Comparison of ENCODE assay signal across 8 mouse cellular contexts in the genomic region with DNA sequence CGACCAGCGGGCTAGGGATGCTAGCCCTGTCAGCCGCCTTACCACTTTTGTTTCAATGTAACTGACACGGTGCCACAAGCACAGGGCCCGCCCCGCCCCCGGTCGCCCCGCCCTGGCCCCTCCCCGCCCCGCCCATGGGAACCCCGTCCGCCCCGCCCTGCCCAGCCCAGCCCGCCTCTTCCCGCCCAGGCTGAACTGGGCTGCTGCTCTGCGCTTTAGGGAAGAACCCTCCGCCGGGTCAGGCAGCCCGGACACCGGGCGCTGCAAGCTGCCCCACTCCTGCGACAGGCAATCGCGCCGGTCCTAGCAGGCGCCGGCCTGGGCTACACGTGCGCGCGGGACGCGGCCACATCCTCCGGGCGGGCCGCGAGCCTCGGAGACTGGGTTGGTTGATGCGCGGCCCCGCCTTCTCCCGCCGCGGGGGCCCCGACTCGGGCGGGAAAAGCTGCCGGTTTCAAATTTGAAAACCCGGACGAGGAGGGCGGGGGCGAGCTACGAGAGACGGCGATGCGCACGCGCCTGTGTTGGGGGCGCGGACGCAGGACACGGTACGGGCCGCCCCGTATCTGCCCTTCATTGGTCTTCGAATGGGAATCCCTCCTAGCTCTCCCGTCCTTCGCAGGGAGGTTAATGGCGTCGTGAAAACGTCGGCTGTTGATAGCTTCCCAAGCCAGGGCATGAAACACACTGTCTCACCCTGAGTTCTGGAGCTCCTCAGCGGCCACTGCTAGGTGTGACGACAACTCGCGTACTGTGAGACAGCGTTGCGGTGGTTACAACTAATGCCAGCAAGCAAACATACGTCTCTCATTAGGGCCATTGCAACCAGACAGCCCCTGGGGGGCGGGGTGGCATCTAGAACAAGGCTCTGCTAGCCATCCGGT. TPM values are rescaled to one million over a fixed set of nuclear protein-coding genes. Genes with fewer than 3 reads are reported as not detected.
DNase-seq lines count a peak whose midpoint lies in the region; ATAC-seq and TF ChIP-seq lines count a peak whose summit lies in the region.

A gene (minus strand): TSS at position 141 of the 884 bp plus-strand sequence.

- H3K36me3 ChIP-seq in embryonic facial prominence, embryonic 12.5 days = peaks cover 14% of the 10 kb centered on the region
- peaks cover 4% of the 10 kb centered on the region; the same call in 1 of the 2 replicates for H3K36me3 ChIP-seq in liver, adult 2 months (ENCODE audit: control insufficient read depth, insufficient read depth, low read length)

- H3K4me3 ChIP-seq in embryonic facial prominence, embryonic 12.5 days = peak within 1 kb of the TSS; percentile 65
- H3K4me3 ChIP-seq in liver, adult 2 months (ENCODE audit: insufficient read depth, low read depth, low read length) = peak within 1 kb of the TSS; percentile 85

- H3K9me3 ChIP-seq in embryonic facial prominence, embryonic 12.5 days = no peaks in the 10 kb centered on the region

- no peaks in the 10 kb centered on the region for H3K27me3 ChIP-seq in embryonic facial prominence, embryonic 12.5 days
- no peaks in the 10 kb centered on the region for H3K27me3 ChIP-seq in liver, adult 2 months (ENCODE audit: control insufficient read depth, insufficient read depth, low read length)

- H3K4me2 ChIP-seq in embryonic facial prominence, embryonic 12.5 days (replicated peaks) = peak within 1 kb of the TSS; percentile 87

- TF ChIP-seq POLR2A in liver, adult 2 months (IDR thresholded peaks at IDR 0.05; ENCODE audit: extremely low read depth, insufficient read depth, low read length) = no peak

- peak; percentile 85 for ATAC-seq in embryonic facial prominence, embryonic 12.5 days (ENCODE audit: insufficient number of reproducible peaks, insufficient read depth, low FRiP score, low TSS enrichment)
- ATAC-seq in monocyte, adult 5-6 weeks (replicated peaks; ENCODE audit: insufficient number of reproducible peaks, low FRiP score, low TSS enrichment, poor library complexity, severe bottlenecking) = peak; percentile 33; the same call in 1 of the 2 replicates

- DNase-seq in A20 (ENCODE audit: low read depth, low spot score) = peak; percentile 97
- DNase-seq in adrenal gland, postnatal 25 days = peak; percentile 81
- DNase-seq in heart, adult 8-10 months (ENCODE audit: low spot score) = peak; percentile 74
- peak; percentile 73 to 79 for DNase-seq in kidney, adult 8-10 months
- peak; percentile 45 for DNase-seq in liver, adult 2 months (ENCODE audit: extremely low read depth, low read depth, low spot score)
- peak; percentile 77 to 87 for DNase-seq in spleen, postnatal 36 days (ENCODE audit: low spot score in 2 of 2)

- peak within 1 kb of the TSS; percentile 74 for H3K9ac ChIP-seq in embryonic facial prominence, embryonic 12.5 days
- peak within 1 kb of the TSS; percentile 40 for H3K9ac ChIP-seq in liver, adult 2 months (ENCODE audit: low read depth, low read length)

- peak within 1 kb of the TSS; percentile 95 for H3K27ac ChIP-seq in embryonic facial prominence, embryonic 12.5 days
- H3K27ac ChIP-seq in liver, adult 2 months (replicated peaks; ENCODE audit: insufficient read depth, low read depth, low read length) = no peak within 1 kb of the TSS

- H3K79me2 ChIP-seq in liver, adult 2 months (ENCODE audit: control insufficient read depth, insufficient read depth, low read length) = no peaks in the 10 kb centered on the region

- no peak for TF ChIP-seq CTCF in liver, adult 2 months (IDR thresholded peaks at IDR 0.05; ENCODE audit: low read depth, low read length)

- under 1% methylated on average over 82 of the region's 82 CpGs for whole genome bisulfite sequencing in embryonic facial prominence, embryonic 12.5 days
- under 1% methylated on average over 82 of the region's 82 CpGs for WGBS in liver, adult 2 months

- peaks cover 31% of the 10 kb centered on the region for H3K4me1 ChIP-seq in embryonic facial prominence, embryonic 12.5 days
- H3K4me1 ChIP-seq in liver, adult 2 months (ENCODE audit: control insufficient read depth, insufficient read depth, low read length) = peaks cover 1% of the 10 kb centered on the region; the same call in 1 of the 2 replicates

RNA-seq across cellular contexts. Expression of the gene that starts here (rescaled TPM):
- 5.0 and 8.3 TPM in 2 replicates for total RNA-seq in adrenal gland, postnatal 25 days (2021)
- polyA plus RNA-seq in embryonic facial prominence, embryonic 12.5 days (2016; fragmentation: Nextera tagmentation; extraction: Ambion mirVana) = 32.2 and 37.6 TPM in 2 replicates
- total RNA-seq in heart, adult 8-10 months (2022) = under 1 TPM in 2 of 4 experiments, not detected in 2; 0.46 to 0.97 TPM
- total RNA-seq in liver, adult 2 months (2014; rRNA removed) = 0.13 TPM in 1 of 2 replicates, not detected in the other
- 0.21 and 0.27 TPM in 2 replicates for polyA plus RNA-seq in liver, adult 2 months (2012; rRNA removed)
- total RNA-seq in monocyte, adult 5-6 weeks (2017) = 1.3 to 2.0 TPM (median 1.4 TPM) in 3 replicates

Comparison
In these comparisons a context has a peak if more than half of its experiments do, and no peak if none do; other contexts are left out.
1. RNA of the gene that starts here (polyA plus RNA-seq): 32.2 to 37.6 TPM in embryonic facial prominence, embryonic 12.5 days; 0.21 to 0.27 TPM in liver, adult 2 months; every median in the first group is over 10 times any median in the second.
2. Peak in DNase-seq in heart, adult 8-10 months; RNA of the gene not detected or under 1 TPM.
3. Peak in DNase-seq, H3K4me3 ChIP-seq and H3K9ac ChIP-seq in liver, adult 2 months; RNA of the gene not detected or under 1 TPM.
4. DNase-seq: peak in every context shown above with its lines; median percentile 97 in A20; 82 in spleen, postnatal 36 days; 81 in adrenal gland, postnatal 25 days; 76 in kidney, adult 8-10 months; 74 in heart, adult 8-10 months; 45 in liver, adult 2 months.